Mouse (Mus musculus): ENCODE data around the gene Akr1b8. TPM values are rescaled to one million over a fixed set of nuclear protein-coding genes. Genes with fewer than 3 reads are reported as not detected.

Gene Akr1b8
- polyA plus RNA-seq (2014; fragmentation: Illumina TruSeq; extraction: RNeasy Lipid Tissue Mini Kit (QIAGEN cat#74804)) = 9.5 TPM

DNA sequence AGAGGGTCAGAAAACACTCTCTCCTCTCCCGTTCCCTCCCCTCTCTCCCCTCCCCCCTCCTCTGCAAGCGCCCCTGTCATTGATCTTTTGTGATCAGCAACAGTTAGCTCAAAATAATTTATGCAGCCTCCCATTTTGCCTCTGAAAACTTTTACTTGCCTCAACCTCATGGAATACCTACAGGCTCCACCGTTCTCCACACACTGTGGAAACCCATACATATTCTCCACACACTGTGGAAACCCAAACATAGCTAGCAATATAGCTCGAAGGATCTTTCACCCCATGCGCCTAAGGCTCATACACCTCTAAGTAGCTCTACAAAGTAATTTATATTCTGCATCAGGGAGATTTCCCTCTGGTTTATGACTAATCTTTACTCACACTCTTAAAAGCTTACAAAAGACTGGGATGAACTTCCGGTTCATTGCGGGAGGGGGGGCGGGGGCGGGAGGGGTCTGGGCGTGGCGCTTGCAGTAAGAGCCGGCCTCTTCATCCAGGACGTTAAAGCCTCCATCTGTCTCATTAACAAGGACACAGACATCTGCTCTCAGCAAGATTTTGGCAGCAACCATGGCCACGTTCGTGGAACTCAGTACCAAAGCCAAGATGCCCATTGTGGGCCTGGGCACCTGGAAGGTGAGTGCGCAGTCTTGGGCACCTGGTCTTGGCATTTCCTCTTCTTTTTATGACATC, at the start of gene Akr1b8:
Gene Akr1b8, plus strand, starts transcription at position 462 of the 696 bp plus-strand sequence.

DNA sequence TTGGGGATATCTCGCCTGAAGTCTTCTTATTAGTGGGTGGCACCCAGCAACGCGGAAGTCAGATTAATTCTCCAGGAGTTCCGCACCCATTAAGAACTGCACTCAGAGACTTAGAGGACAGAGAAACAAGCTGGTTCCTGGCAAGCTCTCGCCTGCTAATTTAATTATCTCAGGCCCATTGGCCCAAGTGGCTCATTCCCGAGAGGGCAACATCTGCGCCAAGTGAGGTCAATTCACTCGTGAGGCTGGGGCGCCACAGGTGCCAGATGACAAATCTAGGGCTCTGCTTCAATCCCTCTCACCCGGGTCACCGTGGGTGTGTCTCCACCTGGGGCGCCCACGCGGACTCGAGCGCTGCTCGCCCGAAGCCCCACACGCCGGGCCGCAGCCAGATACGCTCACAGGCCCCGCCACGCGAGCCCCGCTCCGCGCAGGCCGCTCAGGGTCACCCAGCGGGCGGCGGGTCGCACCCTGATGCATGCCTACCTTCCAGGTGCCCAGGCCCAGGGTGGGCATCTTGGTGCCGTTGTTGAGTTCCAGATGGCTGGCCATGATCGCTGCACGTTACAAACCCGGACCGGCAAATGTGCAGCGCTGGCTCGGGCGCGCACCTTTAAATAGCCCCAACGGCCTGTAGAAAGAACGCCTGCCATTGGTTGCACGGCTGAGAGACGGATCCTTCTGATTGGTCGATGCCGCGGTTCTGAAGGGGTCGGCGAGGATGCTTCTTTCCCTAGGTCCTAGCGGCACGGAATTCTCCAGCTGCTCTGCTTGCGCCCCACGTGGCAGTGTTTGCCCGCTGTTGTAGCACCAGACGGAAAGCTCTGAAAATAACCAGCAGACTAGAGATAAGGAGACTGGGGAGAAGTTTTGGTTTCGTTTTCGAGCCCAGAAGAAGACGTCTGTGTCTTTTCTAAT, 36.8 kb upstream of the Akr1b8 start, which contains the start of gene Akr1b3:
Gene Akr1b3, minus strand, starts transcription at position 625 of the 918 bp plus-strand sequence.

DNA sequence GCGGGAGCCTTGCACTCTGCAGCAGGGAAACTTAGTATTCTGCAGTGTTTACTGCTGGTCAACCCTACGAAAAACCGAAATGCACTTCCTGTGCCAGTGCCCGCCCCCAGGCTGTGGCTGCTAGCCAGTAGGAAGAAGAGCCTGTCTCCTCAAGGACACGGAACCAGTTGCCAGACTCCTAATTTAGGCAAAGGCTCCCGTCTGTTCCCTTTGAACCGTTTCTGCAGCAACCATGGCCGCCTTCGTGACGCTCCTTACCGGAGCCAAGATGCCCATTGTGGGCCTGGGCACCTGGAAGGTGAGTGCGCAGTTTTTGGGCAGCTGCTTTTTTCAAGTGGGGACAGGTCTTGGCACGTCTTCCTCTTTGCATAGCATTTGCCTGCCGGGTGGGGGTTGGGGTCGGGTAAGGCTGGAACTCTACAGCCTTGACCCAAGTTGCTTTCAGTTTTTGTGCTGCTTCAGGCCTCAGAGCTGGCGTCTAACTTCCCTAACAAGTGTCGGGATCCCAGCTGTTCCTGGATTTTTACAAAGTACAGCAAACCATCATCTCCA, 30.3 kb downstream of the Akr1b8 start, which contains the start of gene Akr1b10:
Gene Akr1b10, plus strand, starts transcription at position 109 of the 552 bp plus-strand sequence.

DNA sequence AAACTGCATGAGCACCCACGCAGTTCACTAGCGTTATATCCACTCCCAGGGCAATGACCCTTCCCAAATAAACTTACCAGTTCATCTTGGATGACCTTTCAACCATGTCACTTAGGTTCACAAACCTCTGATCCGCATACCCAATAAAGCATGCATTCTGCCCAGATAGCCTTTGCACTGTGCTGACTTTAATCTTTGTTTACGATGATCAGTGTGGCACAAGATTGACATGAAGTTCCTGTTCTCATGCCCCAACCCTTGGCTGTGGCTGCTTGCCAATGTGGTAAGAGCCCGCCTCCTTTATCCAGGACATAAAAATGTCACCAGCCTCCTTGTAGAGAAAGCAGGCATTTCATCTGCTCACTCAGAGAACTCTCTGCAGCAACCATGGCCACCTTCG, 58.1 kb downstream of the Akr1b8 start, which contains the start of gene Akr1b7:
Gene Akr1b7, plus strand, starts transcription at position 312 of the 400 bp plus-strand sequence.

Other genes with a start within 250 kb of the Akr1b8 start
- 23.4 TPM for gene Slc35b4, start 177.0 kb upstream of the Akr1b8 start, polyA plus RNA-seq (2014; fragmentation: Illumina TruSeq; extraction: RNeasy Lipid Tissue Mini Kit (QIAGEN cat#74804))
- 170 TPM for gene Akr1b3, start 36.6 kb upstream of the Akr1b8 start, polyA plus RNA-seq (2014; fragmentation: Illumina TruSeq; extraction: RNeasy Lipid Tissue Mini Kit (QIAGEN cat#74804))
- gene Akr1b10, start 30.1 kb downstream of the Akr1b8 start, polyA plus RNA-seq (2014; fragmentation: Illumina TruSeq; extraction: RNeasy Lipid Tissue Mini Kit (QIAGEN cat#74804)) = 31.5 TPM
- not detected for gene Akr1b7, start 58.2 kb downstream of the Akr1b8 start, polyA plus RNA-seq (2014; fragmentation: Illumina TruSeq; extraction: RNeasy Lipid Tissue Mini Kit (QIAGEN cat#74804))
- 40.6 TPM for gene Bpgm, start 122.1 kb downstream of the Akr1b8 start, polyA plus RNA-seq (2014; fragmentation: Illumina TruSeq; extraction: RNeasy Lipid Tissue Mini Kit (QIAGEN cat#74804))
- 809 TPM for gene Cald1, start 244.4 kb downstream of the Akr1b8 start, polyA plus RNA-seq (2014; fragmentation: Illumina TruSeq; extraction: RNeasy Lipid Tissue Mini Kit (QIAGEN cat#74804))